19 mouse cellular contexts compared by ENCODE assay signal in genomic region chr4:130637488-130638422, GRCm38 (mm10). TPM values are rescaled to one million over a fixed set of nuclear protein-coding genes. Genes with fewer than 3 reads are reported as not detected.
DNase-seq lines count a peak whose midpoint lies in the region; ATAC-seq and TF ChIP-seq lines count a peak whose summit lies in the region.
"Had no signal": no experiment of that assay in that cellular context is flagged by ENCODE, and none has a peak within 500 bp of the region (broad histone marks: within the 10 kb centered on the region; RNA-seq: fewer than 3 reads in every experiment).

No protein-coding gene starts in this region.

- ATAC-seq in kidney, embryonic 14.5 days (ENCODE audit: low FRiP score, low TSS enrichment), result no peak
- peak; percentile 88 for ATAC-seq in intestine, postnatal 0 days
- ATAC-seq in stomach, embryonic 14.5 days (ENCODE audit: insufficient number of reproducible peaks, insufficient read depth, low FRiP score, low read depth), result peak; percentile 63; the same call in 1 of the 2 replicates
- ATAC-seq in forebrain, embryonic 13.5 days, result no peak
- no peak for ATAC-seq in megakaryocyte-erythroid progenitor cell, adult 5-6 weeks (replicated peaks; ENCODE audit: low FRiP score, low TSS enrichment, poor library complexity, severe bottlenecking)
- no peak for ATAC-seq in lung, postnatal 0 days
- ATAC-seq: forebrain, embryonic 16.5 days; inflammation-experienced regulatory T-cells, adult 6 months had no signal

- peak; percentile 88 for TF ChIP-seq EP300 in ES-Bruce4 (IDR thresholded peaks at IDR 0.05; ENCODE audit: insufficient read depth, low read depth, low read length)
- TF ChIP-seq EP300 in lung, postnatal 0 days (IDR thresholded peaks at IDR 0.05), result no peak

- no peak overlapping the region for H3K4me2 ChIP-seq in kidney, embryonic 14.5 days (replicated peaks; ENCODE audit: low read depth, low read length)
- no peak overlapping the region for H3K4me2 ChIP-seq in intestine, postnatal 0 days (replicated peaks; ENCODE audit: low read depth)
- no peak overlapping the region for H3K4me2 ChIP-seq in stomach, embryonic 14.5 days (replicated peaks; ENCODE audit: low read depth, low read length)
- H3K4me2 ChIP-seq in forebrain, embryonic 13.5 days, result no peak overlapping the region
- H3K4me2 ChIP-seq in lung, postnatal 0 days (replicated peaks; ENCODE audit: low read depth, low read length), result no peak overlapping the region
- H3K4me2 ChIP-seq: embryonic facial prominence, embryonic 12.5 days; heart, embryonic 13.5 days; lung, embryonic 15.5 days; neural tube, embryonic 15.5 days had no signal

- H3K9ac ChIP-seq in kidney, embryonic 14.5 days (ENCODE audit: low read depth, low read length), result no peak overlapping the region
- no peak overlapping the region for H3K9ac ChIP-seq in ES-Bruce4 (ENCODE audit: low read depth, poor library complexity, severe bottlenecking)
- H3K9ac ChIP-seq in intestine, postnatal 0 days (ENCODE audit: low read depth, low read length), result no peak overlapping the region
- no peak overlapping the region for H3K9ac ChIP-seq in stomach, embryonic 14.5 days (replicated peaks; ENCODE audit: low read depth, low read length)
- H3K9ac ChIP-seq in forebrain, embryonic 13.5 days, result no peak overlapping the region
- no peak overlapping the region for H3K9ac ChIP-seq in lung, postnatal 0 days (replicated peaks; ENCODE audit: low read depth)
- H3K9ac ChIP-seq: embryonic facial prominence, embryonic 12.5 days; heart, embryonic 13.5 days; lung, embryonic 15.5 days; neural tube, embryonic 15.5 days had no signal

- TF ChIP-seq POLR2A in kidney, adult 2 months (IDR thresholded peaks at IDR 0.05; ENCODE audit: low read depth, low read length), result no peak
- no peak for TF ChIP-seq POLR2A in ES-Bruce4 (IDR thresholded peaks at IDR 0.05; ENCODE audit: insufficient read depth, low read length)

- H3K4me3 ChIP-seq in kidney, adult 2 months (ENCODE audit: insufficient read depth, low read depth, low read length), result no peak overlapping the region
- no peak overlapping the region for H3K4me3 ChIP-seq in kidney, embryonic 14.5 days (ENCODE audit: low read length)
- H3K4me3 ChIP-seq in ES-Bruce4 (ENCODE audit: low read depth, low read length), result no peak overlapping the region
- no peak overlapping the region for H3K4me3 ChIP-seq in intestine, postnatal 0 days (ENCODE audit: low read depth, low read length)
- H3K4me3 ChIP-seq in stomach, embryonic 14.5 days (ENCODE audit: low read depth, low read length), result no peak overlapping the region
- H3K4me3 ChIP-seq in forebrain, embryonic 13.5 days, result no peak overlapping the region
- no peak overlapping the region for H3K4me3 ChIP-seq in lung, postnatal 0 days (ENCODE audit: low read depth, low read length)
- H3K4me3 ChIP-seq: embryonic facial prominence, embryonic 12.5 days; gastrocnemius, adult 2 months; heart, embryonic 13.5 days; hindbrain, embryonic 10.5 days; limb, embryonic 10.5 days; lung, embryonic 15.5 days; neural tube, embryonic 15.5 days had no signal

- H3K27ac ChIP-seq in kidney, adult 2 months (ENCODE audit: insufficient read depth, low read depth, low read length), result peak overlapping the region; percentile 53; the same call in 1 of the 2 replicates
- H3K27ac ChIP-seq in kidney, embryonic 14.5 days (ENCODE audit: low read depth, low read length), result no peak overlapping the region
- peak overlapping the region; percentile 94 for H3K27ac ChIP-seq in ES-Bruce4 (ENCODE audit: insufficient read depth, low read length)
- peak overlapping the region; percentile 52 for H3K27ac ChIP-seq in intestine, postnatal 0 days (ENCODE audit: low read depth, low read length)
- no peak overlapping the region for H3K27ac ChIP-seq in stomach, embryonic 14.5 days (ENCODE audit: low read length)
- H3K27ac ChIP-seq in forebrain, embryonic 13.5 days, result no peak overlapping the region
- H3K27ac ChIP-seq in lung, postnatal 0 days (ENCODE audit: low read length), result no peak overlapping the region
- H3K27ac ChIP-seq: embryonic facial prominence, embryonic 12.5 days; gastrocnemius, adult 2 months; heart, embryonic 13.5 days; hindbrain, embryonic 10.5 days; limb, embryonic 10.5 days; lung, embryonic 15.5 days; neural tube, embryonic 15.5 days had no signal

- no peaks in the 10 kb centered on the region for H3K27me3 ChIP-seq in kidney, adult 2 months (replicated peaks; ENCODE audit: control insufficient read depth, insufficient read depth, low read length)
- H3K27me3 ChIP-seq in kidney, embryonic 14.5 days (ENCODE audit: control insufficient read depth, insufficient read depth, low read length), result no peaks in the 10 kb centered on the region
- H3K27me3 ChIP-seq in ES-Bruce4 (ENCODE audit: control insufficient read depth, insufficient read depth, low read length, poor library complexity, severe bottlenecking), result no peaks in the 10 kb centered on the region
- H3K27me3 ChIP-seq in intestine, postnatal 0 days (replicated peaks; ENCODE audit: control insufficient read depth, insufficient read depth, low read length), result no peaks in the 10 kb centered on the region
- H3K27me3 ChIP-seq in stomach, embryonic 14.5 days (ENCODE audit: control insufficient read depth, insufficient read depth, low read length), result no peaks in the 10 kb centered on the region
- no peaks in the 10 kb centered on the region for H3K27me3 ChIP-seq in forebrain, embryonic 13.5 days
- no peaks in the 10 kb centered on the region for H3K27me3 ChIP-seq in lung, postnatal 0 days (replicated peaks; ENCODE audit: insufficient read depth, low read length)
- H3K27me3 ChIP-seq: embryonic facial prominence, embryonic 12.5 days; heart, embryonic 13.5 days; lung, embryonic 15.5 days; neural tube, embryonic 15.5 days had no signal

- no peaks in the 10 kb centered on the region for H3K9me3 ChIP-seq in kidney, embryonic 14.5 days (ENCODE audit: control insufficient read depth, low read length)
- no peaks in the 10 kb centered on the region for H3K9me3 ChIP-seq in ES-Bruce4 (replicated peaks; ENCODE audit: control insufficient read depth, insufficient read depth, low read length, poor library complexity, severe bottlenecking)
- H3K9me3 ChIP-seq in intestine, postnatal 0 days (ENCODE audit: control insufficient read depth), result no peaks in the 10 kb centered on the region
- no peaks in the 10 kb centered on the region for H3K9me3 ChIP-seq in stomach, embryonic 14.5 days (ENCODE audit: control insufficient read depth, low read depth, low read length)
- H3K9me3 ChIP-seq in forebrain, embryonic 13.5 days (replicated peaks), result no peaks in the 10 kb centered on the region
- no peaks in the 10 kb centered on the region for H3K9me3 ChIP-seq in lung, postnatal 0 days (ENCODE audit: low read length)
- H3K9me3 ChIP-seq: embryonic facial prominence, embryonic 12.5 days; heart, embryonic 13.5 days; hindbrain, embryonic 10.5 days; limb, embryonic 10.5 days; lung, embryonic 15.5 days; neural tube, embryonic 15.5 days had no signal

- peak; percentile 89 for DNase-seq in kidney, adult 2 months
- DNase-seq in lung, postnatal 0 days (ENCODE audit: low spot score), result no peak
- DNase-seq: gastrocnemius, adult 2 months; right cerebral cortex, adult 18-20 months; thymus, adult 2 months had no signal

- peaks cover 24% of the 10 kb centered on the region for H3K4me1 ChIP-seq in kidney, adult 2 months (ENCODE audit: control insufficient read depth, insufficient read depth, low read length)
- H3K4me1 ChIP-seq in kidney, embryonic 14.5 days (ENCODE audit: control insufficient read depth, insufficient read depth, low read length), result no peaks in the 10 kb centered on the region
- H3K4me1 ChIP-seq in ES-Bruce4 (ENCODE audit: control insufficient read depth, insufficient read depth, low read length), result peaks cover 2% of the 10 kb centered on the region
- no peaks in the 10 kb centered on the region for H3K4me1 ChIP-seq in intestine, postnatal 0 days (replicated peaks; ENCODE audit: control insufficient read depth, insufficient read depth, low read length)
- H3K4me1 ChIP-seq in stomach, embryonic 14.5 days (ENCODE audit: control insufficient read depth, insufficient read depth, low read length), result no peaks in the 10 kb centered on the region
- no peaks in the 10 kb centered on the region for H3K4me1 ChIP-seq in forebrain, embryonic 13.5 days
- H3K4me1 ChIP-seq in lung, postnatal 0 days (ENCODE audit: insufficient read depth, low read depth, low read length), result no peaks in the 10 kb centered on the region
- H3K4me1 ChIP-seq: embryonic facial prominence, embryonic 12.5 days; hindbrain, embryonic 10.5 days; limb, embryonic 10.5 days; lung, embryonic 15.5 days; neural tube, embryonic 15.5 days had no signal

- no peak for TF ChIP-seq CTCF in kidney, adult 2 months (conservative IDR thresholded peaks at IDR 0.05; ENCODE audit: insufficient read depth, insufficient read length, low read depth, low read length)
- TF ChIP-seq CTCF in ES-Bruce4 (IDR thresholded peaks at IDR 0.05; ENCODE audit: low read depth, low read length), result no peak
- TF ChIP-seq CTCF in intestine, postnatal 0 days (IDR thresholded peaks at IDR 0.05; ENCODE audit: low read depth), result no peak
- TF ChIP-seq CTCF in lung, postnatal 0 days (IDR thresholded peaks at IDR 0.05), result no peak

- 66% methylated on average over 8 of the region's 9 CpGs for WGBS in kidney, adult 2 months
- 85% methylated on average over 8 of the region's 9 CpGs for WGBS in kidney, embryonic 14.5 days
- 58% methylated on average over 8 of the region's 9 CpGs for WGBS in intestine, postnatal 0 days
- 68% methylated on average over 8 of the region's 9 CpGs for WGBS in stomach, embryonic 14.5 days
- 89% methylated on average over 8 of the region's 9 CpGs for WGBS in forebrain, embryonic 13.5 days
- 67% methylated on average over 8 of the region's 9 CpGs for WGBS in lung, postnatal 0 days

- H3K36me3 ChIP-seq in kidney, adult 2 months (ENCODE audit: control insufficient read depth, insufficient read depth, low read length), result no peaks in the 10 kb centered on the region
- H3K36me3 ChIP-seq in kidney, embryonic 14.5 days (ENCODE audit: control insufficient read depth, insufficient read depth, low read length), result no peaks in the 10 kb centered on the region
- no peaks in the 10 kb centered on the region for H3K36me3 ChIP-seq in ES-Bruce4 (ENCODE audit: control insufficient read depth, insufficient read depth, low read length, poor library complexity, severe bottlenecking)
- H3K36me3 ChIP-seq in intestine, postnatal 0 days (ENCODE audit: control insufficient read depth, insufficient read depth), result no peaks in the 10 kb centered on the region
- H3K36me3 ChIP-seq in stomach, embryonic 14.5 days (ENCODE audit: control insufficient read depth, insufficient read depth, low read length), result no peaks in the 10 kb centered on the region
- H3K36me3 ChIP-seq in forebrain, embryonic 13.5 days (ENCODE audit: poor library complexity, severe bottlenecking), result no peaks in the 10 kb centered on the region
- no peaks in the 10 kb centered on the region for H3K36me3 ChIP-seq in lung, postnatal 0 days (ENCODE audit: insufficient read depth, low read length)
- H3K36me3 ChIP-seq: embryonic facial prominence, embryonic 12.5 days; heart, embryonic 13.5 days; hindbrain, embryonic 10.5 days; limb, embryonic 10.5 days; lung, embryonic 15.5 days; neural tube, embryonic 15.5 days had no signal

RNA-seq across cellular contexts. Expression of gene Pum1, which starts 25.4 kb away (rescaled TPM):
- polyA plus RNA-seq in kidney, adult 2 months (2012; rRNA removed), result 45.9 and 52.4 TPM in 2 replicates
- polyA plus RNA-seq in kidney, embryonic 14.5 days (2014; fragmentation: Nextera tagmentation; extraction: Ambion mirVana), result 83.2 and 117 TPM in 2 replicates
- 111 and 125 TPM in 2 replicates for polyA plus RNA-seq in ES-Bruce4 (2011; ENCODE audit: insufficient read depth, insufficient read length, low read depth, missing spikeins)
- 23.9 and 25.3 TPM in 2 replicates for polyA plus RNA-seq in intestine, postnatal 0 days (2015; fragmentation: Nextera tagmentation; extraction: Ambion mirVana)
- polyA plus RNA-seq in stomach, embryonic 14.5 days (2014; fragmentation: Nextera tagmentation; extraction: Ambion mirVana), result 106 and 110 TPM in 2 replicates
- 117 and 133 TPM in 2 replicates for polyA plus RNA-seq in forebrain, embryonic 13.5 days (2015; fragmentation: Nextera tagmentation; extraction: Ambion mirVana)
- total RNA-seq in megakaryocyte-erythroid progenitor cell, adult 5-6 weeks (2014; fragmentation: Nextera tagmentation), result 60.3 and 62.4 TPM in 2 replicates
- total RNA-seq in megakaryocyte-erythroid progenitor cell, adult 5-6 weeks (2017), result 35.9 and 41.2 TPM in 2 replicates
- 37.8 and 45.3 TPM in 2 replicates for polyA plus RNA-seq in lung, postnatal 0 days (2015; fragmentation: Nextera tagmentation; extraction: Ambion mirVana)

Comparison
In these comparisons a context has a peak if more than half of its experiments do, and no peak if none do; other contexts are left out.
1. H3K27ac ChIP-seq: peak in kidney, adult 2 months (single experiment), ES-Bruce4 (single experiment) and intestine, postnatal 0 days (single experiment); none in kidney, embryonic 14.5 days (single experiment), stomach, embryonic 14.5 days (single experiment), forebrain, embryonic 13.5 days (single experiment) and lung, postnatal 0 days (single experiment).
2. ATAC-seq: peak in intestine, postnatal 0 days (single experiment) and stomach, embryonic 14.5 days (single experiment); none in kidney, embryonic 14.5 days (single experiment), forebrain, embryonic 13.5 days (single experiment), megakaryocyte-erythroid progenitor cell, adult 5-6 weeks (single experiment) and lung, postnatal 0 days (single experiment).